Mouse (Mus musculus): ENCODE measurements around the gene Morn5.

- TF ChIP-seq CTCF (IDR thresholded peaks at IDR 0.05) (no peak), POLR2A (IDR thresholded peaks at IDR 0.05; ENCODE audit: insufficient read depth, low read depth, low read length) (no peak), EP300 (IDR thresholded peaks at IDR 0.05; ENCODE audit: insufficient read depth, low read depth, low read length) (no peak)
Measured at GRCm38 (mm10) chr2:36089190-36089589, 39.9 kb downstream of the Morn5 start.
